Mouse (Mus musculus) myocyte (in vitro differentiated cells): Measurements from ENCODE around the gene Acox3.

Source experiments
- MYOG ChIP-seq, 3 experiments: IDR thresholded peaks; one replicate each; pipeline ENCODE4 v1.6.1; 2011; ENCODE audit warnings: control low read depth in 2 of 3, low read depth in 2 of 3, mild to moderate bottlenecking in 2 of 3; ENCODE audit not compliant: insufficient read length in 2 of 3, control insufficient read depth in 1 of 3, insufficient read depth in 1 of 3
- POLR2A ChIP-seq: IDR thresholded peaks from one replicate; pipeline ENCODE4 v1.6.1; 2011; ENCODE audit warnings: low read depth, mild to moderate bottlenecking, control low read depth, moderate library complexity; ENCODE audit not compliant: insufficient read length
- POLR2AphosphoS2 ChIP-seq: IDR thresholded peaks from one replicate; pipeline ENCODE4 v1.6.1; 2011; ENCODE audit warnings: low read depth, control low read depth; ENCODE audit not compliant: insufficient read length

- TF ChIP-seq POLR2A (no peak), POLR2AphosphoS2 (no peak), MYOG (IDR thresholded peaks at IDR 0.05; ENCODE audit: control insufficient read depth in 1 of 3, insufficient read depth in 1 of 3, insufficient read length in 2 of 3, low read depth in 2 of 3) (no peak)
These were observed 17.6 kb upstream of the Acox3 start for GRCm38 (mm10) chr5:35565217-35565616.
